Mouse (Mus musculus) gastrocnemius, postnatal 10 days (tissue): ENCODE measurements around the gene Mip. TPM values are rescaled to one million over a fixed set of nuclear protein-coding genes. Genes with fewer than 3 reads are reported as not detected.
"Not testable (repeated sequence)": the region's sequence is repeated elsewhere in the genome, so short reads cannot be mapped to it uniquely, and the experiment has no call there.

Experiments used
- DNase-seq: peaks from one replicate; pipeline ENCODE4 v3.0.0; 2021; ENCODE audit warnings: mixed read lengths
- long read RNA-seq, 2 experiments: library from polyadenylated mRNA; stranded (forward); transcript quantifications; one replicate each; pipeline ENCODE4 v2.0.0; 2021
- total RNA-seq, 2 experiments: library from RNA; stranded (reverse); gene quantifications; 2 replicates each; pipeline ENCODE4 v1.2.3; 2021

The Mip gene
- not detected for total RNA-seq
- long read RNA-seq, experiment 1, result 0 reads
- long read RNA-seq, experiment 2, result 0 reads

DNA sequence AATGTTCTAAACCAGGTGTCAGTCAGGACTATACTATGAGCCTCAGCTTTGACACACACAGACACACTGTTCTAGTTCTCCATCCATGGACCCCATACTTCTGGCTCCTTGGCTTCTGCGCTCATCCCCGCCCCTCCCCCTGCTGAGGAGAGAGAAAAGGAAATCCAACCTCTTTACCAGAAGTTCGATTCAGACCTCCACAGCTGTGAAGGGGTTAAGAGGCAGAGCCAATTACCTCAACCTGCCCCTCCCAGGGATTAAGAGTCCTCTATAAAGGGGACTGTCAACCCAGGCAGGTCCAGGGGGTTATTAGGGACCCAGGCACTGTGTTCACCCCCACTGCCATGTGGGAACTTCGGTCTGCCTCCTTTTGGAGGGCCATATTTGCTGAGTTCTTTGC is at the start of gene Mip:
Gene Mip (plus strand): TSS at position 301 of the 400 bp plus-strand sequence.
- DNase-seq, result no peak

DNA sequence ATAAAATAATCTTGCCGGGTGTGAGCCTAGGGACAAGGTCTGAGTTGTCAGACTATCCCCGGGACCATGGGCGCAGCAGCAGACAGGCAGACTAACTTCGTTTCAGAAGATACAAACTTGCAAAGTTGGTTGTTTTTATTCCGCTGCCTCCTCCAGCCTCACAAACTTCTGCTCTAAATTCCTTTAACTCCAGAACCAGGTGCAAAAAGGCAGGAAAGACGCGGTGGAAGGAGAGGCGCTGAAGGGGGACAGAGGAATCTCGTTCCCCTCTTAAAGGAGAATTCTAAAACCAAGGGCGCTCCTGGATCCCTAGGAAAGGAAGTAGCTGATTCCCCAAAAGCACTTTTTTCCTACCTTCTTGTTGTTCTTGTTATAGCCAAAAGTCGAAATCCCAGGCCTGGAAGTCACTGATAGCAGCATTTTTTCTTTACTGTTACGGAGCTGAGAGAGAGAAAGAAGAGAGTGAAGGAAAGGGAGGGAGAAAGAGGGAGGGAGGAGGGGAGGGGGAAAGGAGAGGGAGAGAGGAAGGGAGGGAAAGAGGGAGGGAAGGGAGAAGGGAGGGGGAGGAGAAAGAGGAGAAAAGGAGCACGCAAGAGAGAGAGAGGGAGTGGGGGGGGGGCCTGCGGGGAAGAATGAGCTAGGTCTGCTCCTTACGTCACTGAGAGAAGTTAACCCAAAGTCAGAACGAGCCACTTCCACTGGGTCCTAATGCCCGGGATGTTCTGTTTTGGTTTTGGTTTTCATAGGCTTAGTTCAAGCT is 49.5 kb upstream of the Mip start:
- peak; percentile 49 for DNase-seq

DNA sequence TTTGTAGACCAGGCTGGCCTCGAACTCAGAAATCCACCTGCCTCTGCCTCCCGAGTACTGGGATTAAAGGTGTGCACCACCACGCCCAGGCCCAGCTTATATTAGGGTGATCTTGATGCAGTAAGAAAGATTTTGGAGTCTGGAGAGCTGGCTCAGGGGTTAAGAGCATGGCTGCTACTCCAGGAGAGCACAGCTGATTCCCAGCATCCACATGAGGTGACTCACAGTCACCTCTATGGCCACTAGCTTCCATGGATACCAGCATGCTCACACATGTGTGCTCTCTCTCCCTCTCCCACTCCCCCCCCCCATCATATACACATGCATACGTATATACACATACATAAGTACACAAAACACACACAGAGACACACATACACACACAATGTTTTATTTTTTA is 48.3 kb upstream of the Mip start:
- no peak for DNase-seq

DNA sequence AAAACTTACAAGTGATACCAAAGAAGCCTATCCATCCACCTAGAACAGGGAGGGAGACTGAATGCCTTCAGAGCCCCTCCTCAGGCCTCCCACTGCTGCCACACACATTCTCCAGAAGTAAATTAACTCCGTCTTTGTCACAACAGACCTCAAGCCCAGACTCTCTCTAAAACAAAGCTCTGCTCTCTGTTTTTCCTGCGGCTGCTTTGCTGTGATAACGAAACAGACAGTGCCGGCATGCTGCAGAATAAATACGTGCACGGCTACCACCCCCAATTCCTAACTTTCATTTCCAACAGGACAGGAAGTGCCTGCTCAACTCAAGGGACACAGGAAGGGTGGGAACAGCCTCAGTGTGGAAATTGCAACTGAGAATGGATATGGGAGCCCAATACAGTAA is 45.6 kb upstream of the Mip start, which contains the start of gene Rbms2:
Gene Rbms2 (minus strand): TSS at position 309 of the 400 bp plus-strand sequence.
- DNase-seq, result peak; percentile 16

DNA sequence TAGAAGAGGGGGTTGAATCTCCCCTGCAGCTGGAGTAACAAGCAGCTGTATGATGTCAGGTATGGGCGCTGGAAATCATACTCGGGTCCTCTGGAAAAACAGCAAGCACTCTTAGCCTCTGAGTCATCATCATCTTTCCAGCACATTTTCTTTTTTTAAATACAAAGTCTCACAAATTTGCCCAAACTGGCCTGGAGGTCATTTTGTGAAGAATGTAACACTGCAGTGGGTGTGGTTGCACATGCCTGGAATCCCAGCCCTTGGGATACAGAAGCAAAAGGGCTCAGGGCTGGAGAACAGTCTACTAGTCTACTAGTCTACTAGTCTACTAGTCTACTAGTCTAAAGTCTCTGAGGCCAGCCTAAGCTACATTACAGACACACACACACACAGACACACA is 41.3 kb upstream of the Mip start:
- DNase-seq, result no peak

DNA sequence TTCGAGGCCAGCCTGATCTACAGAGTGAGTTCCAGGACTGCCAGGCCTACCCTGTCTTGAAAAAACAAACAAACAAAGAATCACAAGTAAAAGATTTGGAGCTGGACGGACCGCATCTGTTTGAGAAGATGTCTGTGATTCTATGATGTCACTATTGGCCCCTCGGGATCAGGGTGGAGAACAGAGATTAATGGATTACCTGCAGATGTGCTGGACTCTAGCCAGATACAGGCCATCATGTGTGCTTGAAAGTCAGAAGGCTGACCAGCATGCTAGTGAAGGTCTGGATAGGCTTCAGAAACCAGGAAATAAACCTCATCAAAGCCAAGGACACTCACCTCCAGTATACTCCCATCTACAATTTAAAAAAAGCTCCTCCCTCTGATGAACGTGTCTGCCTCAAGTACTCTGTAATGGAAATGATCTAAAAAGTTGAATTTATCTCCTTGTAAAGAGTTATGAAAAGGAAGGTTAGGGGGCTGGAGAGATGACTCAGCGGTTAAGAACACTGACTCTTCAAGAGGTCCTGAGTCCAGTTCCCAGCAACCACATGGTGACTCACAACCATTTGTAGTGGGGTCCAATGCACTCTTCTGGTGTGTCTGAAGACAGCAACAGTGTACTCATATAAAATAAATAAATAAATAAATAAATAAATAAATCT is 40.2 kb upstream of the Mip start:
- DNase-seq, result no peak

DNA sequence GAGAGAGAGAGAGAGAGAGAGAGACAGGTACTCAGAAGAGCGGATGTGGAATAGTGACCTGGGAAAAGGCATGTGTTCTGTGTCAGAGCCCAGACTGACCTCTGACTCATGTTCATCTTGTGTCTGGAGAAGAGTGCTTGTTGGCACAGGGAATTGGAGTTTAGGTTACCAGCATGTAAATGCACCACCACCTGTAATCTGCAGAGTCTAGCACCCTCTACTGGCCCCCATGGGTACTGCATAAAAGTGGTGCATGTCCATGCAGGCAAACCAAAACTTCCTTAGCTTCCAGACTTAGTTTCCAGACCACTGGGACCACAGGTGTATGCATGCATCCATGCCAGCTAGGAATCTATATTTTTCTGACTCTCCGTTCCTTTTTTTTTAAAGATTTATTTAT is 39.7 kb upstream of the Mip start:
- peak; percentile 82 for DNase-seq

DNA sequence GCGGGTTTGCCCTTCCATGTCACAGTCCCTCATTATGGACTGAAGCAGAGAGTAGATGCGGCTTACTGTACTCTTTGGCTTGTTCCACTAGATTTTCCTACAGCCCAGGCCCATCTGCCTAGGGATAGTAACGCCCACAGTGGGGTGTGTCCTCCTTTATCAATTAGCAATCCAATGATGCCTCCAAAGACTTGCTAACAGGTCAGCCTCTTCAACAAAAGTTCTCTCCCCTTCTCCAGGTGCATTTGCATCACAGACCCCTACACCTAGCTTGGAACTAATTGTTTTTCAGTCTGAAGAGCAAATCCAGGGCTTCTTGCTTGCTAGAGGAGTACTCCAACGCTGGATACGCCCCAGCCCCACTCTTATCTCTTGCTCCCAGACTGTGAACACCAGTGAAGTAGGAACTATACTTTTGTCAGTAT is 38.4 kb upstream of the Mip start:
- no peak for DNase-seq

DNA sequence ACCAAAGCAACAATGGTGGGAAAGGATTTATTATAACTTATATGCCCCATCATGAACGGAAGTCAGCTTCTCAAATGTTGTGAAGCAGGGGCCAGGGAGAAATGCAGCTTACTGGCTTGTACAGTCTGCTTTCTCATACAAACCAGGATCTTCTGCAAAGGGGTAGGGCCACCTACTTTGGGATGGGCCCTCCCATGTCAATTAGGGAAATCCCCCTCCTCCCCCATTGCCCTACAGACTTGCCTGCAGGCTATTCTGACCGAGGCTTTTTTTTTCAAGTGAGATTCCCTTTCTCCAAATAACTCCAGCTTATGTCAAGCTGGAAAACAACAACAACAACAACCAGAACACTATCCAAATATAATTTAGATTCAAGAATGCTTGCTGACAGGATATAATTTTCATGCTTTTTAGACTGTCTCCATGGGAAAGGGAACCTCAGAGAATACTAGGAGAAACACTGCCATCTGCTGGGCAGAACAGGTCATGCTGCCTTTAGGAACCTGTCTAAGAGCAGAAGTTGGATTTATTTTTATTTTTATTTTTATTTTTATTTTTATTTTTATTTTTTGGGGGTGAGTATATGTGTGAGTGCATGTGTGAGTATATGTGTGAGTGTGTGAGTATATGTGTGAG is 37.3 kb upstream of the Mip start:
- DNase-seq, result peak; percentile 80

DNA sequence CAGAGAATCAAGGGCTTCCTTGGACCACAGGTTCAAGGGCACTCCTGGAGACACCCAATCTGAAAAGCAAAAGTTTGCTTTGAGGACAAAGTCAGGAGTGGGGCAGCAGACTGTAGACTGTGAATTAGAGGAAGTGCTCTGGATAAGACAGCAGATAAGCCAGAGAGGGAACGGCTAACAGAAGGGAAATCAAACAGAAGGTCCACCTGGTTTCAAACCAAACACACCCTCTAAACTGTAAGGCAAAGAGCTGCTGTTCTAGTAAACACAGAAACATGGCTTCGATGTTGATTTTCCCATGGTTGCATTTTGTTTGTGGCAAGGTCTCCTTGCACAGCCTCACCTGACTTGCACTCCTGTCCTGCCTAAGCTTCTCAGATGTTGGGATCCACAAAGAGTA is 34.2 kb upstream of the Mip start:
- no peak for DNase-seq

DNA sequence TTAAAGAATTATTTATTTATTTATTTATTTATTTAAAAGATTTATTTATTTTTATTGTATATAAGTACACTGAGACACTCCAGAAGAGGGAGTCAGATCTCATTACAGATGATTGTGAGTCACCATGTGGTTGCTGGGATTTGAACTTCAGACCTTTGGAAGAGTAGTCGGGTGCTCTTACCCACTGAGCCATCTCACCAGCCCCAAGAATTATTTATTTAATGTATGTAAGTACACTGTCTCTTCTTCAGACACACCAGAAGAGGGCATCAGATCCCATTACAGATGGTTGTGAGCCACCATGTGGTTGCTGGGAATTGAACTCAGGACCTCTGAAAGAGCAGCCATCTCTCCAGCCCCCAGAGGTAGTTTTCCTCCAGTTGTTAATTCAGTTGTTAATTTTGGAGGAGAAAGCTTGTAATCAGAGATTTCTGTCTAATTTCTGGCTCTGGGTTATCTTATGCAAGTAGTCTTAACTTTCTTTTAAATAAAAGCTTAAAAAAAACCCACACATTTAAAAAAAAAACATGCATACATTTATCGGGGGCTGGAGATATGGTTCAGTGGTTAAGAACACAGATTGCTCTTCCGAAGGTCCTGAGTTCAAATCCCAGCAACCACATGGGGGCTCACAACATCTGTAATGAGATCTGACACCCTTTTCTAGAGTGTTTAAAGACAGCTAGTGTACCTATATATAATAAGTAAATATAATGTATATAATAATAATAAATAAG is 33.4 kb upstream of the Mip start:
- not testable (repeated sequence) for DNase-seq

DNA sequence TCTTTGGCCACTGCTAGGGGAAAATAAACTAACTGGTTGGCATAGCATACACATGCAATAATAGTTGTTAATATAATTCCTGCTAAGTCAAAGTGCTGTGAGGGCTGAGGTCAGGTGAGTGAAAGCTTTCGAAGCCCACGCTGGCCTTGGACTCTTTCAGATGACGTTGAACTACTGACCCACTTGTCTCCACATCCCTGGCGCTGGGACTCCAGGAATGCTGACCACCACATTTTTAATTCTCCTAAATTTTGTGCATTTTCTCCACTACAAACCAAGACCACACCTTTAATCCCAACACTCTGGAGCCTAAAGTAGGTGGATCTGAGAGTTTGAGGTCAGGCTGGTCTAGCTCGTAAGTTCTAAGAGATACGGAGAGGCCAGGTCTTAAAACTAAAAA is 32.5 kb upstream of the Mip start:
- DNase-seq, result no peak

DNA sequence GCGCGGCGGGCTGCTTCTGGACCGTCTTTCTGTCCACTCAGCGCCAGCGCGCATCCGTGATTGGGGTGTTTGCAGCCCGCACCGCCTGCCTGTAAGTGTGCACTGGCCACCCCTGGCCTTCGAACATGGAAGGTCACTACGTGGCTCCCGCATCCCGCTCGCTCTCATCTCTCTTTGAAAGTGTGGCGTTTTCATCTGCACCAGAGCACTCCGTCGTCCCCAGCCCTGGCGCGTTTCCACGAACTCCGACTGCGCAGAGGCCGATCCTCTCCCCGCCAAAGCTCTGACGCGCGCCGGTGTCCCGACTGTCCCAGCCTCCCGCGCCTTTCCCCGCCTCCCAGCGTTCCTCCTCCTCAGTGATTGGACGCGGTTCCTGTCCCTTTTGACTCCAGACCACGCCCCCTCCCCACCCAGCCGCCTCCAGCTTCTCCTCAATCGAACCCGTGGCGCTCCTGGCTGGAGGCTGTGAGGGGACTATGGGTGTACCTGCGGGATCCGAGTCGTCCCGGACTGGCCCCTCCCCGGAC is 31.6 kb upstream of the Mip start, which contains the start of gene Gls2:
Gene Gls2 (plus strand): TSS at position 434 of the 527 bp plus-strand sequence.
- DNase-seq, result peak; percentile 97

DNA sequence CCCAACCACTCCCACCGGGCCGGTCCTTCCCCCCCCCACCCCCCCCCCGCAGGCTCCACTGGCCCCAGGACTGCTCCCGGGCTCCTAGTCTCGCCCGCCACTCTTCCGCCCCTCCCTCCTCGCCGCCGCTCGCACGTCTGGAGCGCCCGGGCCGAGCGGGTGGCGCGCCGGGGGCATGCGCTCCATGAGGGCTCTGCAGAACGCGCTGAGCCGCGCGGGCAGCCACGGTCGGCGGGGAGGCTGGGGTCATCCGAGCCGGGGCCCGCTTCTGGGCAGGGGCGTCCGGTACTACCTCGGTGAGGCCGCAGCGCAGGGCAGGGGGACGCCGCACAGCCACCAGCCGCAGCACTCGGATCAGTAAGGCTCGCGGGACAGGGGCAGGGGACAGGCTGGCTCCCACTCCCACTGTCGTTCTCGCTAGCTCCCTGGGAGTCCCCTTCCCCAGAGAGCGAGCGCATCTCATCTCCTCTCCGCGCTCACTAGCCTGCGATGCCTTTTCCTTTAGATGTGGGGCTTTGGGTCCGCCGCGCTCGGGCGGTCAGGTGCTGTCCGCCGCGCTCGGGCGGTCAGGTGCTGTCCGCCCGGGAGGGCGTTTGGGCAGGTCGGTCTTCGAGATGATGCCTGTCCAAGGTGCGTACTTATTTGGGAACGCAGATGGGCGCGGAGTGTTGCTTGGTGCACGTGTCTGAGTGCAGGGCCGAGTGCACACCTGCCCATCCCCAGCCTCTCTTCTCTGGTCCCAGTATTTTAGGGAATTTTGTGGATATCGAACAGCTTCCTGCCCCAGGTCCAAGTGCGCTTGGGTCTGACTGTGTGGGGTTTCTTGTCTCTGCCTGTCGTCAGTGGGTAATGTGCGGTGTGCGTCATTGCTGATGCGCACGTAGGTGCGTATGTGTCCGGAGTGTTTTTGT is 30.8 kb upstream of the Mip start:
- DNase-seq, result peak; percentile 62

DNA sequence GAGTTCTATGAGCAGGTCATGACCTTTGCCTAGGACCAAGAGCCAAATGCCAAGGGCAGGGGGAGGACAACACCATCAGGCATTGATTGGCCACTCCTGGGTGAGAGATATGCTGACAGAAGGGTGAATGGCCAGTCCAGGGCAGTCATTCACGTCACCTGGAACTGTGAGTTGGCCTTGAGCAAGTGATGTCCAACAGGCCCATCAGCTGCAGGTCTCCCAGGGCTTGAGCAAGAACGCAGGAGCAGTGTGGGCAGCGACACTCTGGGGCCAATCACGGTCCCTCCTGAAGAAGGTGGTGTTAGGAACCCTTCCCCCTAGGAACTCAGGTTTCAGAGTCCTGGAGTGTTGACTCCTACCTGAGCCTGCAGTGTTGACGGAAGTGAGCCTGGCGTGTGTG is 23.8 kb upstream of the Mip start:
- DNase-seq, result no peak

DNA sequence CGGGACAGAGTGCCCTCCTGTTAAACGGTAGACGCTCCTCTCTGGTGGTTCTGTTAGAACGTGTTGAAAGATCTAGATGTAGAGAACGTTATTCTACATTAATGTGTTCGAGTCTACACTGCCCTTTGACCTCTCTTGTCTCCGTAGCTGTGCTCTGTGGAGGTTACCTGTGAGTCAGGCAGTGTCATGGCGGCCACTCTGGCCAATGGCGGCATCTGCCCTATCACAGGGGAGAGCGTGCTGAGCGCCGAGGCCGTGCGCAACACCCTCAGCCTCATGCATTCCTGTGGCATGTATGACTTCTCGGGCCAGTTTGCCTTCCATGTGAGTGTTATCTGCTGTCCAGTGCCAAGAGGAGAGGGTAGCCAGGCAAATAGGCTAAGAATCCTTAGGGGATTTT is 20.7 kb upstream of the Mip start:
- DNase-seq, result no peak

DNA sequence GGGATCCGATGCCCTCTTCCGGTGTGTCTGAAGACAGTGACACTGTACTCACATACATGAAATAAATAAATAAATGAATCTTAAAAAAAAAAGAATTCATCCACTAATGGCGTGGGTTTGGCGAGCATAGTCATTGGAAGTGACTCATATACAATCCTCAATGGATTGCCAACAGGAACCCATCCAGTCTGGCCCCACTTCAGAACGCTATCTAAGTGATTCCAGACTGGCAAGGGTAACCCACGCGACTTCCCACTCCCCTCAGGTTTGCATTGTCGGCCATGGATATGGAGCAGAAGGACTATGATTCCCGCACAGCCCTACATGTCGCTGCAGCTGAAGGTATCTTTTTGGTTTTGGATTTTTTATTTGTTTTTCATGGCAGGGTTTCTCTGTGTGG is 17.3 kb upstream of the Mip start:
- no peak for DNase-seq

DNA sequence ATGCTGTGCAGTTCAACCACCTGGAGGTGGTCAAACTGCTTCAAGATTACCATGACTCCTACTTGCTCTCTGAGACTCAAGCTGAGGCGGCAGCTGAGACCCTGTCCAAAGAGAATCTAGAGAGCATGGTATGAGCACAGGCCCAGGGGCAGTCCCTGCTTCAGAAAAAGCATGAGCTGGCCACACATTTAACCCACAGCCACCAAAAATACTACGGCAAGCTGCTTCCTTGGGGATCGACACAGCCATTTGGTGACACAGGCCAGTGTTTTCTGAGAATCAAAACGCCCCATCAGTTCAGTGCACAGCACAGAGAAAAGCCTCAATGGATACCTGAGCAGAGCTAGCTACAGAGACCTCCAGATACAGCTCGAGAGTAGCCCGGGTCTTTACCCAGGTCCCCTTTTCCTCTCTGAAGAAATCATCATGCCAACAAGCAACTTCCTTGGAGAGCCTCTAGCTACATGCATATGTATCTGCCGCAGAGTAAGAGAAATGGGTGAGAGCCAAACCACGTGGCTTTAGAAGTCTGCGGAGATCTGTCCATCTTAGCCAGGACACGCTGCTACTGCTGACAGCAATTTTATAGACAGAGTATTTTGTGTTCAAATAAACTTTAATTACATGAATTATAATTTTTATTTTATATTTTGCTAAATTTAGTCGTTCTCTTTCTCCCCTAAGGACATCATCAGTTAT is 16.2 kb upstream of the Mip start:
- no peak for DNase-seq

DNA sequence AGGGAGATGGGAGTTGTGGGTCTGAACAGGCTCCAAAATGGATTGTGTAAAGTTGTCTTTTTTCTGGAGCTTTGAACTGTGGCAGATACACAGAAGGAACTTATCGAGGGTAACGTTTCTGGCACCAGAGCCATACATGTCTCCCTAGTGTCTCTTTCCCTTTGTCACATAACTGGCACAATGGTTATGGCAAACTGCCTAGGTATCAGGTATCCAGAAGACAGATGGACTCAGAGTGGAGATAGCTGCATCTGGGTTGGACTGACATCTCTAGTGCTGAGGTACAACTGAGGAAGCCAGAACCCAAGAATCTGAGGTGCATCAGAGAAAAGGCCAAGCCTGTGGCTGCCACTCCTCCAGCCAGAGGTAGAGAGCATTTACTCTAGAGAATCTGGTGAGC is 15.5 kb upstream of the Mip start:
- no peak for DNase-seq

DNA sequence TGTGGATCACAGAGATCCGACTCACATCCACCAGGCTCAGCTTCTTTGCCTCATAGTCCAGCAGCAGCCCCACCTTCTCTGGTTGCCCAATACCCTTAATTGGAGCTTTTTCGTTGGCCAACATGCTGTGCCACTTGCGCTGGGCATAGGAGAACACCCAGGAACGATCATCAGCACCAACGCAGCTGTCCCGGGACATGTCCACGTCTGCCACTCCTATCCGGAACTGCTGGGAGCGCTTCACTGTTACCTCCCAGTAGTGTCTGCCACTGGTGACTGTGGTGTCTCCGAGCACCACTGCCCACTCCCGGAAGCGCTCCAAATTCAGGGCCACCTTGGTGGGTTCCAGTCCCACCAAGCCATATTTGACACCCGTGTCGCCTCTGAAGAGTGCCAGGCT is 14.7 kb upstream of the Mip start:
- DNase-seq, result peak; percentile 21
